Mouse (Mus musculus) skeletal muscle tissue, adult 2 months (tissue): Measurements from ENCODE around the gene Clec18a.
"Not testable (repeated sequence)": the region's sequence is repeated elsewhere in the genome, so short reads cannot be mapped to it uniquely, and the experiment has no call there.

Source experiments
- DNase-seq: peaks from one replicate; pipeline ENCODE4 v3.0.0-alpha.2; 2012; ENCODE audit warnings: low read depth, low spot score

Clec18a gene

GRCm38 (mm10) chr8:111056158-111056663 is 36.0 kb downstream of the Clec18a start, which contains the start of gene Exosc6:
Exosc6 (plus strand) TSS chr8:111056339.
- DNase-seq, result peak; percentile 87

GRCm38 (mm10) chr8:111055661-111056060 is 36.6 kb downstream of the Clec18a start:
- DNase-seq, result no peak

GRCm38 (mm10) chr8:111055031-111055634 is 37.1 kb downstream of the Clec18a start:
- no peak for DNase-seq

- DNase-seq, result no peak
Observed at GRCm38 (mm10) chr8:111053827-111054518, 38.3 kb downstream of the Clec18a start.

- no peak for DNase-seq
Observed at GRCm38 (mm10) chr8:111049106-111049505, 43.1 kb downstream of the Clec18a start.

- no peak for DNase-seq
Observed at GRCm38 (mm10) chr8:111048694-111049093, 43.5 kb downstream of the Clec18a start.

GRCm38 (mm10) chr8:111044003-111044734 is 48.1 kb downstream of the Clec18a start:
- no peak for DNase-seq

GRCm38 (mm10) chr8:111042546-111042945 is 49.7 kb downstream of the Clec18a start:
- no peak for DNase-seq

- DNase-seq, result no peak
Observed at GRCm38 (mm10) chr8:111036591-111036990, 55.6 kb downstream of the Clec18a start.

- DNase-seq, result no peak
Observed at GRCm38 (mm10) chr8:111034276-111034675, 58.0 kb downstream of the Clec18a start.

- DNase-seq, result peak; percentile 100
Observed at GRCm38 (mm10) chr8:111033482-111034215, 58.6 kb downstream of the Clec18a start.

GRCm38 (mm10) chr8:111032916-111033315 is 59.3 kb downstream of the Clec18a start, which contains the start of gene Aars:
Aars (plus strand) TSS chr8:111033144.
- DNase-seq, result no peak

GRCm38 (mm10) chr8:111031572-111031971 is 60.7 kb downstream of the Clec18a start, which contains the start of gene Ddx19b:
Ddx19b (minus strand) TSS chr8:111031751.
- no peak for DNase-seq

- no peak for DNase-seq
Observed at GRCm38 (mm10) chr8:111030045-111030444, 62.2 kb downstream of the Clec18a start.

- DNase-seq, result no peak
Observed at GRCm38 (mm10) chr8:111029589-111029988, 62.6 kb downstream of the Clec18a start.

GRCm38 (mm10) chr8:111027391-111027937 is 64.8 kb downstream of the Clec18a start:
- peak; percentile 75 for DNase-seq

- DNase-seq, result not testable (repeated sequence)
Observed at GRCm38 (mm10) chr8:111026609-111027008, 65.6 kb downstream of the Clec18a start.

- not testable (repeated sequence) for DNase-seq
Observed at GRCm38 (mm10) chr8:111010230-111010991, 81.8 kb downstream of the Clec18a start.
